Comparison of ENCODE assay signal across 19 mouse cellular contexts in the genomic region with DNA sequence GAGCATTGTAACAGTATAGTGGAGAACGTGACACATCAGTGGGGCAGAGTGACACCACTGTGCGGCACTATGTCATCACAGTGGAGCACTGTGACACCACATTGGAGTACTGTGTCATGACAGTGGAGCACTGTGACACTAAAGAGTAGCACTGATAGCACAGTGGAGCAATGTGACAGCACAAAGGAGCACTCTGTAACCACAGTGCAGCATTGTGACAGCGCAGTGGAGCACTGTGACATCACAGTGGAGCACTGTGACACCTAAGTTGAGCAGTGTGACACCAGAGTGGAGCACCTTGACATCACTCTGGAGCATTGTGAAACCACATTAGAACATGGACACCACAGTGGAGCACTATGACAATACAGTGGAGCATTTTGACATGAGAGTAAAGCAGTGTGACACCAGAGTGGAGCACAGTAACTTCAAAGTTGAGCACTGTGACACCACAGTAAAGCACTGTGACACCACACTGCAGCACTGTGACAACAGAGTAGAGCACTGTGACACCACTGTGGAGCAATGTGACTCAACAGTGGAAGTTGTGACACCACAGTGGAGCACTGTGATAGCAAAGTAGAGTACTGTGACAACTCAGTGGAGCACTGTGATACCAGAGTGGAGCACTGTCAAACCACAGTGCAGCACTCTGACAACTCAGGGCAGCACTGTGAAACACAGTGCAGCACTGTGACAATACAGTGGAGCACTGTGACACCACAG.
A peak's percentile ranks its signal among the peaks of the same experiment; 100 is the strongest.
DNase-seq lines count a peak whose midpoint lies in the region; ATAC-seq and TF ChIP-seq lines count a peak whose summit lies in the region.
"Had no signal": no experiment of that assay in that cellular context is flagged by ENCODE, and none has a peak within 500 bp of the region (broad histone marks: within the 10 kb centered on the region; RNA-seq: fewer than 3 reads in every experiment).

No protein-coding gene starts in this region.

- no peak overlapping the region for H3K27ac ChIP-seq in limb, embryonic 11.5 days (replicated peaks; ENCODE audit: low read depth, low read length)
- H3K27ac ChIP-seq in limb, embryonic 10.5 days, result no peak overlapping the region
- no peak overlapping the region for H3K27ac ChIP-seq in liver, postnatal 0 days (ENCODE audit: low read depth)
- H3K27ac ChIP-seq: embryonic facial prominence, embryonic 13.5 days; forebrain, embryonic 15.5 days; hindbrain, embryonic 12.5 days; kidney, postnatal 0 days had no signal

- no peak for ATAC-seq in limb, embryonic 11.5 days (ENCODE audit: insufficient number of reproducible peaks, low FRiP score, low TSS enrichment, low read depth)
- ATAC-seq in liver, postnatal 0 days, result no peak

- DNase-seq in limb, embryonic 11.5 days (ENCODE audit: low spot score), result peak; percentile 15
- no peak for DNase-seq in limb, embryonic 10.5 days (ENCODE audit: low spot score)
- peak; percentile 1 for DNase-seq in A20 (ENCODE audit: low read depth, low spot score)
- peak; percentile 2 for DNase-seq in ES-CJ7 (ENCODE audit: low read depth, low spot score)
- DNase-seq in liver, postnatal 0 days, result peak; percentile 8
- no peak for DNase-seq in ovary, postnatal 36 days (ENCODE audit: low spot score)
- no peak for DNase-seq in kidney, adult 18-20 months
- no peak for DNase-seq in spleen, adult 18-20 months
- DNase-seq: adrenal gland, adult 8-10 months; cerebellum, adult 18-20 months; cerebellum, postnatal 14 days; kidney, adult 2 months; lung, adult 18-20 months; lung, postnatal 14 days had no signal

- no peaks in the 10 kb centered on the region for H3K4me1 ChIP-seq in limb, embryonic 11.5 days (ENCODE audit: control insufficient read depth, insufficient read depth, low read length)
- H3K4me1 ChIP-seq in limb, embryonic 10.5 days, result no peaks in the 10 kb centered on the region
- H3K4me1 ChIP-seq in liver, postnatal 0 days (ENCODE audit: insufficient read depth), result no peaks in the 10 kb centered on the region
- H3K4me1 ChIP-seq: embryonic facial prominence, embryonic 13.5 days; forebrain, embryonic 15.5 days; heart, embryonic 12.5 days; hindbrain, embryonic 12.5 days had no signal

- no peak overlapping the region for H3K4me2 ChIP-seq in limb, embryonic 11.5 days (ENCODE audit: low read depth, severe bottlenecking)
- H3K4me2 ChIP-seq in liver, postnatal 0 days (ENCODE audit: low read depth, low read length), result no peak overlapping the region
- H3K4me2 ChIP-seq: embryonic facial prominence, embryonic 13.5 days; forebrain, embryonic 15.5 days; heart, embryonic 12.5 days; hindbrain, embryonic 12.5 days had no signal

- H3K9me3 ChIP-seq in limb, embryonic 11.5 days (ENCODE audit: control insufficient read depth, low read length), result peaks cover 42% of the 10 kb centered on the region
- peaks cover 28% of the 10 kb centered on the region for H3K9me3 ChIP-seq in limb, embryonic 10.5 days (replicated peaks)
- no peaks in the 10 kb centered on the region for H3K9me3 ChIP-seq in liver, postnatal 0 days (ENCODE audit: low read length)
- H3K9me3 ChIP-seq: forebrain, embryonic 15.5 days had no signal

- 46% methylated on average over 3 of the region's 3 CpGs for WGBS in limb, embryonic 11.5 days
- WGBS in limb, embryonic 10.5 days, result 46% methylated on average over 3 of the region's 3 CpGs
- WGBS in liver, postnatal 0 days (ENCODE audit: insufficient replicate concordance), result 36% methylated on average over 3 of the region's 3 CpGs

- H3K4me3 ChIP-seq in limb, embryonic 11.5 days (ENCODE audit: low read depth, low read length), result no peak overlapping the region
- H3K4me3 ChIP-seq in limb, embryonic 10.5 days, result no peak overlapping the region
- H3K4me3 ChIP-seq in liver, postnatal 0 days (ENCODE audit: low read depth, low read length), result no peak overlapping the region
- H3K4me3 ChIP-seq: embryonic facial prominence, embryonic 13.5 days; forebrain, embryonic 15.5 days; heart, embryonic 12.5 days; hindbrain, embryonic 12.5 days had no signal

- no peak overlapping the region for H3K9ac ChIP-seq in limb, embryonic 11.5 days (ENCODE audit: low read length)
- H3K9ac ChIP-seq in liver, postnatal 0 days (replicated peaks), result no peak overlapping the region
- H3K9ac ChIP-seq: embryonic facial prominence, embryonic 13.5 days; forebrain, embryonic 15.5 days; heart, embryonic 12.5 days; hindbrain, embryonic 12.5 days had no signal

- H3K27me3 ChIP-seq in limb, embryonic 11.5 days (ENCODE audit: control insufficient read depth, insufficient read depth, low read length), result no peaks in the 10 kb centered on the region
- H3K27me3 ChIP-seq in limb, embryonic 10.5 days (ENCODE audit: low read depth, poor library complexity, severe bottlenecking), result no peaks in the 10 kb centered on the region
- H3K27me3 ChIP-seq in liver, postnatal 0 days (ENCODE audit: insufficient read depth, low read length), result no peaks in the 10 kb centered on the region
- H3K27me3 ChIP-seq: embryonic facial prominence, embryonic 13.5 days; forebrain, embryonic 15.5 days; heart, embryonic 12.5 days; hindbrain, embryonic 12.5 days had no signal

- TF ChIP-seq CTCF in liver, postnatal 0 days (IDR thresholded peaks at IDR 0.05; ENCODE audit: low read depth), result no peak

- no peaks in the 10 kb centered on the region for H3K36me3 ChIP-seq in limb, embryonic 11.5 days (ENCODE audit: control insufficient read depth, insufficient read depth, low read length)
- no peaks in the 10 kb centered on the region for H3K36me3 ChIP-seq in limb, embryonic 10.5 days
- no peaks in the 10 kb centered on the region for H3K36me3 ChIP-seq in liver, postnatal 0 days (replicated peaks; ENCODE audit: insufficient read depth, low read length)
- H3K36me3 ChIP-seq: embryonic facial prominence, embryonic 13.5 days; forebrain, embryonic 15.5 days; heart, embryonic 12.5 days; hindbrain, embryonic 12.5 days had no signal

- no peak for TF ChIP-seq EP300 in liver, postnatal 0 days (IDR thresholded peaks at IDR 0.05; ENCODE audit: low read depth)

Comparison
In these comparisons a context has a peak if more than half of its experiments do, and no peak if none do; other contexts are left out.
1. DNase-seq: peak in limb, embryonic 11.5 days (single experiment), A20 (single experiment), ES-CJ7 (single experiment) and liver, postnatal 0 days (single experiment); none in limb, embryonic 10.5 days (single experiment), ovary, postnatal 36 days (single experiment), kidney, adult 18-20 months (single experiment) and spleen, adult 18-20 months (0 of 2).